Comparison of ENCODE assay signal across 8 mouse cellular contexts in genomic region chr9:44043708-44044425, GRCm38 (mm10). TPM values are rescaled to one million over a fixed set of nuclear protein-coding genes. Genes with fewer than 3 reads are reported as not detected.
A peak's percentile ranks its signal among the peaks of the same experiment; 100 is the strongest.
DNase-seq lines count a peak whose midpoint lies in the region; ATAC-seq lines count a peak whose summit lies in the region.

No protein-coding gene starts in this region.

- peak overlapping the region; percentile 60 for H3K4me2 ChIP-seq in forebrain, embryonic 15.5 days (replicated peaks)

- H3K36me3 ChIP-seq in forebrain, embryonic 15.5 days, result no peaks in the 10 kb centered on the region

- peak overlapping the region; percentile 39 for H3K4me3 ChIP-seq in forebrain, embryonic 15.5 days

- H3K9ac ChIP-seq in forebrain, embryonic 15.5 days (replicated peaks), result peak overlapping the region; percentile 34

- WGBS in forebrain, embryonic 15.5 days, result 3% methylated on average over 23 of the region's 23 CpGs

- 0 out of 2 replicates have a peak, but pooled peaks have one; percentile 7 for ATAC-seq in forebrain, embryonic 15.5 days (replicated peaks)
- no peak for ATAC-seq in erythroblast, adult 5-6 weeks (replicated peaks; ENCODE audit: low FRiP score, poor library complexity, severe bottlenecking)

- H3K9me3 ChIP-seq in forebrain, embryonic 15.5 days, result no peaks in the 10 kb centered on the region

- H3K27me3 ChIP-seq in forebrain, embryonic 15.5 days, result peaks cover 18% of the 10 kb centered on the region

- peak; percentile 100 for DNase-seq in layer of hippocampus, adult 11-12 months (ENCODE audit: low spot score)
- no peak for DNase-seq in layer of hippocampus, postnatal 14 days (ENCODE audit: low spot score in 2 of 2)
- peak; percentile 66 for DNase-seq in brain, adult 2 months (ENCODE audit: low read depth, low spot score)
- DNase-seq in layer of hippocampus, adult 9-11 months, result peak; percentile 99
- DNase-seq in naive thymus-derived CD4-positive, alpha-beta T cell, adult 2 months (ENCODE audit: low read depth), result peak; percentile 59
- DNase-seq in frontal cortex, postnatal 25 days (ENCODE audit: low spot score in 2 of 2), result no peak

- H3K27ac ChIP-seq in forebrain, embryonic 15.5 days (replicated peaks), result no peak overlapping the region

- H3K4me1 ChIP-seq in forebrain, embryonic 15.5 days, result peaks cover 23% of the 10 kb centered on the region

RNA-seq across cellular contexts. Expression of gene Thy1, which starts 0.7 kb away (rescaled TPM):
- 100 to 1,000 TPM; 779 TPM for total RNA-seq in layer of hippocampus, postnatal 14 days (2021)
- polyA plus RNA-seq in forebrain, embryonic 15.5 days (2015; fragmentation: Nextera tagmentation; extraction: Ambion mirVana), result 3.2 and 3.7 TPM in 2 replicates
- total RNA-seq in erythroblast, adult 5-6 weeks (2015; ENCODE audit: low replicate concordance), result 1.5 and 9.0 TPM in 2 replicates
- 5.0 TPM in 1 of 2 replicates, not detected in the other for total RNA-seq in erythroblast, adult 5-6 weeks (2017; ENCODE audit: low replicate concordance)

RNA-seq across cellular contexts. Expression of gene Usp2, which starts 23.0 kb away (rescaled TPM):
- 10 to 100 TPM; 60.3 to 70.8 TPM for total RNA-seq in layer of hippocampus, postnatal 14 days (2021)
- 9.0 and 10.0 TPM in 2 replicates for polyA plus RNA-seq in forebrain, embryonic 15.5 days (2015; fragmentation: Nextera tagmentation; extraction: Ambion mirVana)
- 1.0 and 1.3 TPM in 2 replicates for total RNA-seq in erythroblast, adult 5-6 weeks (2015; ENCODE audit: low replicate concordance)
- 0.28 and 5.7 TPM in 2 replicates for total RNA-seq in erythroblast, adult 5-6 weeks (2017; ENCODE audit: low replicate concordance)

RNA-seq across cellular contexts. Expression of gene Mfrp, which starts 57.7 kb away (rescaled TPM):
- total RNA-seq in layer of hippocampus, postnatal 14 days (2021), result 1 to 10 TPM in 1 of 2 experiments, under 1 TPM in 1; 0.33 to 8.6 TPM
- polyA plus RNA-seq in forebrain, embryonic 15.5 days (2015; fragmentation: Nextera tagmentation; extraction: Ambion mirVana), result 0.18 and 0.23 TPM in 2 replicates
- not detected in 2 replicates for total RNA-seq in erythroblast, adult 5-6 weeks (2015; ENCODE audit: low replicate concordance)
- not detected in 2 replicates for total RNA-seq in erythroblast, adult 5-6 weeks (2017; ENCODE audit: low replicate concordance)

Comparison
In these comparisons a context has a peak if more than half of its experiments do, and no peak if none do; other contexts are left out.
1. DNase-seq: peak in layer of hippocampus, adult 11-12 months (single experiment), brain, adult 2 months (single experiment), layer of hippocampus, adult 9-11 months (single experiment) and naive thymus-derived CD4-positive, alpha-beta T cell, adult 2 months (single experiment); none in layer of hippocampus, postnatal 14 days (0 of 2) and frontal cortex, postnatal 25 days (0 of 2).
2. RNA of gene Thy1, which starts 0.7 kb away (total RNA-seq): 779 TPM in layer of hippocampus, postnatal 14 days; 1.5 to 9.0 TPM in erythroblast, adult 5-6 weeks; every median in the first group is over 10 times any median in the second.
3. RNA of gene Usp2, which starts 23.0 kb away (total RNA-seq): 60.3 to 70.8 TPM in layer of hippocampus, postnatal 14 days; 0.28 to 5.7 TPM in erythroblast, adult 5-6 weeks; every median in the first group is over 4 times any median in the second.